Mouse (Mus musculus): ENCODE results near the gene Reck.

Reck gene

GRCm38 (mm10) chr4:43906443-43906842 lies 31.1 kb downstream of the Reck start:
- DNase-seq (ENCODE audit: low spot score in 2 of 2) = peak in 1 of 2 experiments; percentile 70

GRCm38 (mm10) chr4:43918221-43918620 lies 42.9 kb downstream of the Reck start:
- no peak for DNase-seq (ENCODE audit: low spot score in 2 of 2)

- DNase-seq (ENCODE audit: low spot score in 2 of 2) = no peak
Observed at GRCm38 (mm10) chr4:43920602-43921001, 45.3 kb downstream of the Reck start.

- no peak for DNase-seq (ENCODE audit: low spot score in 2 of 2)
Observed at GRCm38 (mm10) chr4:43925125-43925524, 49.8 kb downstream of the Reck start.

- peak in 1 of 2 experiments; percentile 75 for DNase-seq (ENCODE audit: low spot score in 2 of 2)
Observed at GRCm38 (mm10) chr4:43925779-43926178, 50.4 kb downstream of the Reck start.

GRCm38 (mm10) chr4:43927826-43928225 lies 52.5 kb downstream of the Reck start:
- no peak for DNase-seq (ENCODE audit: low spot score in 2 of 2)

GRCm38 (mm10) chr4:43931877-43932276 lies 56.5 kb downstream of the Reck start:
- no peak for DNase-seq (ENCODE audit: low spot score in 2 of 2)

- DNase-seq (ENCODE audit: low spot score in 2 of 2) = no peak
Observed at GRCm38 (mm10) chr4:43936186-43936585, 60.9 kb downstream of the Reck start.

- DNase-seq (ENCODE audit: low spot score in 2 of 2) = no peak
Observed at GRCm38 (mm10) chr4:43936749-43937674, 61.7 kb downstream of the Reck start.

- DNase-seq (ENCODE audit: low spot score in 2 of 2) = no peak
Observed at GRCm38 (mm10) chr4:43941315-43941714, 66.0 kb downstream of the Reck start.

- DNase-seq (ENCODE audit: low spot score in 2 of 2) = no peak
Observed at GRCm38 (mm10) chr4:43942421-43942820, 67.1 kb downstream of the Reck start.

GRCm38 (mm10) chr4:43947571-43947970 lies 72.2 kb downstream of the Reck start:
- DNase-seq (ENCODE audit: low spot score in 2 of 2) = no peak

- DNase-seq (ENCODE audit: low spot score in 2 of 2) = peak in 1 of 2 experiments; percentile 55
Observed at GRCm38 (mm10) chr4:43957292-43957845, 82.0 kb downstream of the Reck start, which contains the start of gene Glipr2. Glipr2 (plus strand) TSS chr4:43957401.

- no peak for DNase-seq (ENCODE audit: low spot score in 2 of 2)
Observed at GRCm38 (mm10) chr4:43957846-43958461, 82.6 kb downstream of the Reck start.

GRCm38 (mm10) chr4:43959523-43960179 lies 84.3 kb downstream of the Reck start:
- DNase-seq (ENCODE audit: low spot score in 2 of 2) = no peak

GRCm38 (mm10) chr4:43960207-43960606 lies 84.9 kb downstream of the Reck start:
- DNase-seq (ENCODE audit: low spot score in 2 of 2) = no peak

GRCm38 (mm10) chr4:43964326-43964833 lies 89.0 kb downstream of the Reck start:
- DNase-seq (ENCODE audit: low spot score in 2 of 2) = no peak

- no peak for DNase-seq (ENCODE audit: low spot score in 2 of 2)
Observed at GRCm38 (mm10) chr4:43964951-43965684, 89.8 kb downstream of the Reck start.

GRCm38 (mm10) chr4:43965856-43966535 lies 90.7 kb downstream of the Reck start:
- no peak for DNase-seq (ENCODE audit: low spot score in 2 of 2)

GRCm38 (mm10) chr4:43968650-43969049 lies 93.3 kb downstream of the Reck start:
- DNase-seq (ENCODE audit: low spot score in 2 of 2) = peak in 1 of 2 experiments; percentile 52

Data from left cerebral cortex, adult 9 months (tissue).